Mouse (Mus musculus) midbrain, embryonic 16.5 days (tissue): Measurements from ENCODE around the gene Cldn6. TPM values are rescaled to one million over a fixed set of nuclear protein-coding genes. Genes with fewer than 3 reads are reported as not detected.

Experiments used
- ATAC-seq: fragments of 200-750 bp; cut with Nextera tagmentation; 2 replicates; pipeline ENCODE4 v1.8.0; 2017; ENCODE audit warnings: moderate TSS enrichment
- H3K27ac ChIP-seq: fragments of 300-500 bp; sonication (generic); 2 replicates; pipeline ENCODE4 v1.5.1; 2014; ENCODE audit warnings: mild to moderate bottlenecking, low read length, mixed read lengths
- H3K27me3 ChIP-seq: fragments of 300-500 bp; sonication (generic); 2 replicates; pipeline ENCODE4 v1.6.1; 2014; ENCODE audit warnings: low read depth, low read length, mixed read lengths; ENCODE audit not compliant: control insufficient read depth, insufficient read depth
- H3K36me3 ChIP-seq: fragments of 300-500 bp; sonication (generic); 2 replicates; pipeline ENCODE4 v1.6.1; 2014; ENCODE audit warnings: mild to moderate bottlenecking, low read length, moderate library complexity, mixed read lengths; ENCODE audit not compliant: control insufficient read depth, insufficient read depth
- H3K4me1 ChIP-seq: fragments of 300-500 bp; sonication (generic); 2 replicates; pipeline ENCODE4 v1.6.1; 2014; ENCODE audit warnings: mild to moderate bottlenecking, low read length, mixed read lengths; ENCODE audit not compliant: control insufficient read depth, insufficient read depth
- H3K4me2 ChIP-seq: fragments of 300-500 bp; sonication (generic); 2 replicates; pipeline ENCODE4 v1.6.1; 2014; ENCODE audit warnings: mild to moderate bottlenecking, low read length, mixed read lengths
- H3K4me3 ChIP-seq: fragments of 300-500 bp; sonication (generic); 2 replicates; pipeline ENCODE4 v1.5.1; 2014; ENCODE audit warnings: low read depth, mild to moderate bottlenecking, low read length, moderate library complexity, mixed read lengths
- H3K9ac ChIP-seq: fragments of 300-500 bp; sonication (generic); 2 replicates; pipeline ENCODE4 v1.6.1; 2014; ENCODE audit warnings: low read depth, low read length, mixed read lengths
- H3K9me3 ChIP-seq: fragments of 300-500 bp; sonication (generic); replicated peaks from 2 replicates; pipeline ENCODE4 v1.6.1; 2014; ENCODE audit warnings: mild to moderate bottlenecking, low read length, mixed read lengths; ENCODE audit not compliant: control insufficient read depth, poor library complexity, severe bottlenecking
- WGBS: fragments of 180-500 bp; shearing (Covaris S2); extraction: QIAGEN DNeasy Blood & Tissue Kit; methylation state at CpG from one replicate; pipeline ENCODE4 v1.1.7; 2014; 5-methylcytosine and 5-hydroxymethylcytosine counted together
- polyA plus RNA-seq: library from polyadenylated mRNA; unstranded; fragments of >200 nt; fragmentation: Nextera tagmentation; extraction: Ambion mirVana; gene quantifications from 2 replicates; pipeline ENCODE4 v1.2.1, GENCODE M21; 2015

The Cldn6 gene
- polyA plus RNA-seq, 1 experiment from 2014 or later, result 1.2 TPM

DNA sequence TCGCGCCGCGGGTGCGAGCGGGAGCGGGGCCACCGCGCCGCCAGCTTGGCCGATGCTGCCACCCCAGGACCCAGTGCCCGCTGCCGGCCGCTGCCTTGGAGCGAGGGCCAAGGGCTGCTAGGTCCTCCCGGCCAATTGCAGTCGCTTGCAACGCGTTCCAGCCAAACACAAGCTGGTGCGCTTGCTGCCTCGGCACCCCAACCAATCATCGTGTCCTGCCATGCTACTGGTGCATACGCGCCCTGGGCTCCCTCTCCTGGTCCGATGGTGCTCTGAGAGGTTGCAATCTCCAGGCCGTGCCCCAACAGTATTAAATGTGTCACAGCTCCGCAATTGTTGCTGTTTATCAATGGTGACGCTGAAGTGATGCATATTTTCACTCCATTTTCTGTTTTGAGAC lies 21.0 kb downstream of the Cldn6 start:
- no peaks in the 10 kb centered on the region for H3K9me3 ChIP-seq
- WGBS, result 0% methylated on average over 18 of the region's 28 CpGs

DNA sequence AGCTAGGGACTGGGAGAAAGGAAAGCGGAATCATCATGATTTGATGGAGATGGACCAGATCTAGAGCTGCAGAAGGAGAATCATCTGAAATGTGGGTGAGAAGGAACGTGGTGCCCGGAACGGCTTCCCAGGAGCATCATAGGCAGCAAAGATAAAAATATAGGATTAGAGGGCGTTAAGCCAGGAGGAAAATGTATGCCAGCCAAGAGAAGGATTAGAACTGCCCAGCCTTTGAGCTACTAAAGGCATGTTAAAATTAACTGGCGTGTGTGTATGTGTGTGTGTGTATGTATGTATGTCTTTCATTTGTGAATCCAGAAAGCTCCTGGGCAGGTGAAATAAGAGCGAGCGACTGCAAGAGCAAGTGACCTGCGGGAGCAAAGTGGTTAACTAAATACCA lies 24.3 kb downstream of the Cldn6 start:
- Histone ChIP-seq H3K27ac (no peak overlapping the region), H3K9me3 (no peaks in the 10 kb centered on the region), H3K36me3 (no peaks in the 10 kb centered on the region), H3K9ac (no peak overlapping the region), H3K4me3 (no peak overlapping the region), H3K27me3 (peaks cover 4% of the 10 kb centered on the region; the same call in 1 of the 2 replicates), H3K4me1 (peaks cover 8% of the 10 kb centered on the region), H3K4me2 (no peak overlapping the region)
- no peak for ATAC-seq
- 84% methylated on average over 9 of the region's 9 CpGs for WGBS

More for the DNA sequence above, 21.0 kb downstream of the Cldn6 start:
- Histone ChIP-seq H3K4me3 (peak overlapping the region; percentile 81), H3K9ac (peak overlapping the region; percentile 81), H3K27me3 (peaks cover 17% of the 10 kb centered on the region), H3K36me3 (no peaks in the 10 kb centered on the region), H3K4me2 (peak overlapping the region; percentile 97), H3K4me1 (peaks cover 8% of the 10 kb centered on the region), H3K27ac (peak overlapping the region; percentile 67)
- ATAC-seq, result peak; percentile 98

DNA sequence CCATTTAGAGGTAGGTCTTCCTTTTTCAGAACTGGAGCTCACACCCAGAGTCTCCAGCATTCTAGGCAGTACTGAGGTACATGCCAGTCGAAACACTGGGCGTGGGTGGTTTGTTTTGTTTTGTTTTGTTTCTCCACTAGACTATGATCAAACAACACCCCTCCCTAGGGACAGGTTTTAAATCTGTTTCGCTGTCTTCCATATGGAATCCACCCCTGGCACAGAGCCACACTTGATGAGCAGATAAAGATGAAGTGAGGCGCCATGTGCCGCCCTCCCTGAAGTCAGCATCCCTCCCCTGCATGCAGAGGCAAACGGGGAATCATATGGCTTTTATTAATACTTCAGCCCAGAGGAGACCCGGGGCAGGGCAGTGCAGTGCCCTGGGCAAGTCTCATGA lies 25.7 kb downstream of the Cldn6 start:
- Histone ChIP-seq H3K27ac (no peak overlapping the region), H3K4me2 (no peak overlapping the region), H3K27me3 (no peaks in the 10 kb centered on the region; the same call in 1 of the 2 replicates), H3K4me1 (peaks cover 3% of the 10 kb centered on the region; the same call in 1 of the 2 replicates), H3K4me3 (no peak overlapping the region), H3K9ac (no peak overlapping the region), H3K36me3 (no peaks in the 10 kb centered on the region), H3K9me3 (no peaks in the 10 kb centered on the region)
- no peak for ATAC-seq
- WGBS, result 52% methylated on average over 7 of the region's 7 CpGs

DNA sequence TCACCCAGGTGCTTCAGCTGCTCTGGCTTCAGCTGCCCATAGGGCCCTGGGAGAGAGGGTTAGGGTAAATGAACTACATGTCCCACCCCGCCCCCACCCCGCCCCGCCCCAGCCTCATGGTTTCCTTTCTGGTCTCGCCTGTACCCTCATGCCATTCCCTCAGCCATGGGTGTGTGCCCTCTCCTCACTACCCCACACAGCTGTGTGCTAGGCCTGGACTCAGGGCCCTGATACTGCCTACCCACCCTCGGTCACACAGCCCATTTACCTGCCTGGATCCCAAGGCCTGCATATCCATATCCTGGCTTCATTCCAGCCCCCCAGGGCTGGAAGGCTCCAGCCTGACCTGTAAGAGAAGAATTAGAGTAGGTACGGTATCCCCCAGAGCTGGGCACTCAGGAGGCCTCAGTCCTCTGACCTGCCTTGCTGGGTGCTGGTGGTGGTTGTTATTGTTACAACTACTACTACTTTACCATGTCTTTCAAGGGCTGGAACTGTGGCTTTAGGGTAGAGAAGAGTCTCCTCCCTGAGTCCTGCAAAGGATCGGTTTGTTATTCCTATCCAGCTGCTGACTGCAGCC lies 26.6 kb downstream of the Cldn6 start:
- ATAC-seq, result 0 out of 2 replicates have a peak, but pooled peaks have one; percentile 36
- H3K27me3 ChIP-seq, result no peaks in the 10 kb centered on the region; the same call in 1 of the 2 replicates
- no peak overlapping the region for H3K4me2 ChIP-seq
- no peaks in the 10 kb centered on the region for H3K4me1 ChIP-seq
- no peak overlapping the region for H3K27ac ChIP-seq
- H3K9ac ChIP-seq, result no peak overlapping the region
- H3K9me3 ChIP-seq, result no peaks in the 10 kb centered on the region
- 79% methylated on average over 7 of the region's 7 CpGs for WGBS
- H3K4me3 ChIP-seq, result no peak overlapping the region
- H3K36me3 ChIP-seq, result no peaks in the 10 kb centered on the region

DNA sequence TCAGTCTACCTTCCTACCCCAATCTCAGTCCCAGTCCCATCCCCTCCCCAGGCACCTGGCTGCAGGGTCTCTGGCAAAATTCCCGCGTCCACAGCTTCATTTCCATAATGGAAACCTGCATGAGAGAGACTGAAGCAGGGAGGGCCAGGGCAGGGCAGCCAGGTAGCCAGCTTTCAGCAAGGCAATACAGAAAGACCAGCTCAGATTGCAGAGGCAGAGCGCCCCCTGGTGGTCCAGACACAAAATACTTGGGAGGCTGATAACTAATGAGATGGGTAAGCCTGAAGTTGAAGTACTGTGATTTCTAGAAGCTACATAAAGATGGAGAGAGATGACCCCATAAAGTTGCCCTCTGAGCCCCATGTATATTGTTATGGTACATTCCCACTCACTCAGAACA lies 27.2 kb downstream of the Cldn6 start:
- WGBS, result 3% methylated on average over 3 of the region's 3 CpGs
- ATAC-seq, result peak; percentile 49; the same call in 1 of the 2 replicates

DNA sequence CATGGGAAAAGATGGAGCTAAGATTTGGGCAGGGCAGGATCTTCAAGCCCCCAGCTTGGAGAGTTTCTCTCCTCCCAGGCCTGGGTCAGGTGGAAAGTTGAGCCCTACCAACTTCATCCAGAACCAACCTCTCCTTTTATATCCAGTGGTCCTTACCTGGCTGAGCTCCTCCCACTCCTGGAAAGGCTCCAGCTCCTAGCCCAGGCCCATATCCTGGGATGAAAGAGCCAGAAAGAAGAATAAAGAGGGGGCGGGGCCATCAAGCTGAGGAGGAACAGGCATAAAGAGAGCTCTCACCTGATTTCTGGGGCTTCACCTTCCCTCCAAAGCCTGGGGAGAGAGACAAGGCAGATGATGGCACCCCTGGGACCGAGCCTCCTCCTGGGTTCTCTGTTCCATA lies 38.0 kb downstream of the Cldn6 start:
- WGBS, result 65% methylated on average over 2 of the region's 2 CpGs
- H3K9me3 ChIP-seq, result no peaks in the 10 kb centered on the region

More for the DNA sequence above, 27.2 kb downstream of the Cldn6 start:
- Histone ChIP-seq H3K4me3 (no peak overlapping the region), H3K36me3 (no peaks in the 10 kb centered on the region), H3K27ac (no peak overlapping the region), H3K9me3 (no peaks in the 10 kb centered on the region), H3K9ac (no peak overlapping the region), H3K4me2 (no peak overlapping the region), H3K27me3 (no peaks in the 10 kb centered on the region; the same call in 1 of the 2 replicates), H3K4me1 (no peaks in the 10 kb centered on the region)

DNA sequence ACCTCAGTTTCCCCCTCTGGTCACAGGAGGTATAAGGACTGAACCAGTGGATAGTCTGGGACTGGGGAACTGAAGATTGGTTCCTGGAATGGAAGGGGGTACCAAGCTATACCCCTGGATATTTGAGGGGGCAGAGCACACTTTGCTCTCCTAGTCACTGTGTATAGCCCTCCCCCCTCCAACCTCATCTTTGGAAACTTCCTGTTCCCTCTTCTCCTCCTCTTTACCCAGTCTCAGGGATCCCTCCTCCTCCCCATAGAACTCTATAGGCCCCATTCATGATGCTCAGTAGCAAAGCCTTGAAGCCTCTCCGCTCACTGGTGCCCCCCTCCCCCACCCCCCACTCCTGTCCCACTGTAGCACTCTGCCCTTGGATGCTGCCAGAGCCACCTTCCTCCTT lies 40.4 kb downstream of the Cldn6 start:
- no peaks in the 10 kb centered on the region for H3K9me3 ChIP-seq
- no peak overlapping the region for H3K4me2 ChIP-seq
- H3K27ac ChIP-seq, result no peak overlapping the region
- H3K4me1 ChIP-seq, result no peaks in the 10 kb centered on the region
- WGBS, result 20% methylated on average over 1 of the region's 1 CpGs
- H3K4me3 ChIP-seq, result no peak overlapping the region
- no peak for ATAC-seq
- H3K36me3 ChIP-seq, result no peaks in the 10 kb centered on the region
- no peak overlapping the region for H3K9ac ChIP-seq
- H3K27me3 ChIP-seq, result no peaks in the 10 kb centered on the region

More for the DNA sequence above, 38.0 kb downstream of the Cldn6 start:
- no peak overlapping the region for H3K9ac ChIP-seq
- H3K4me2 ChIP-seq, result no peak overlapping the region
- no peaks in the 10 kb centered on the region for H3K27me3 ChIP-seq
- H3K4me3 ChIP-seq, result no peak overlapping the region
- no peaks in the 10 kb centered on the region for H3K4me1 ChIP-seq
- ATAC-seq, result no peak
- H3K27ac ChIP-seq, result no peak overlapping the region
- no peaks in the 10 kb centered on the region for H3K36me3 ChIP-seq

DNA sequence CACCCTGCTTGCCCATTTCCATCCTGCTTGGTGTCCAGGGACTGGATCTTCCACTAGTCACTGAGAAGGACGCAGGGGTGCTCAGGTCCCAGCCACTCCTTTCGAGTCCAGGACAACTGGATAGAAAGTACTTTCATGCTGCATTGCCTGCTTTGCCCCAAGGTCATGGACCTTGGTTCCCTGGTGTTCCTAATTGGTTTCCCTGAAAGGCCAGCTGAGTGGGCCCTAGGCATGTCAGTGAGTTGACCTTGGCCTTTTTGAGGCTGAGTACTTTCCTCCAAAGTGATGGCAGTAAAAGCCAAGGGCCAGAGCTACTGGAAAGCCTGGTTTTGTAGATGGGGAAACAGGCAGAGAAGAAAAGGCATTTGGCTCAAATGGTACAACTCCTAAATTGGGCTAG lies 42.8 kb downstream of the Cldn6 start:
- no peak for ATAC-seq
- no peaks in the 10 kb centered on the region for H3K36me3 ChIP-seq
- H3K4me3 ChIP-seq, result no peak overlapping the region
- no peak overlapping the region for H3K4me2 ChIP-seq
- no peaks in the 10 kb centered on the region for H3K27me3 ChIP-seq
- H3K9ac ChIP-seq, result no peak overlapping the region
- 87% methylated on average over 2 of the region's 2 CpGs for WGBS
- peaks cover 7% of the 10 kb centered on the region; the same call in 1 of the 2 replicates for H3K4me1 ChIP-seq
- H3K27ac ChIP-seq, result no peak overlapping the region
- H3K9me3 ChIP-seq, result no peaks in the 10 kb centered on the region

DNA sequence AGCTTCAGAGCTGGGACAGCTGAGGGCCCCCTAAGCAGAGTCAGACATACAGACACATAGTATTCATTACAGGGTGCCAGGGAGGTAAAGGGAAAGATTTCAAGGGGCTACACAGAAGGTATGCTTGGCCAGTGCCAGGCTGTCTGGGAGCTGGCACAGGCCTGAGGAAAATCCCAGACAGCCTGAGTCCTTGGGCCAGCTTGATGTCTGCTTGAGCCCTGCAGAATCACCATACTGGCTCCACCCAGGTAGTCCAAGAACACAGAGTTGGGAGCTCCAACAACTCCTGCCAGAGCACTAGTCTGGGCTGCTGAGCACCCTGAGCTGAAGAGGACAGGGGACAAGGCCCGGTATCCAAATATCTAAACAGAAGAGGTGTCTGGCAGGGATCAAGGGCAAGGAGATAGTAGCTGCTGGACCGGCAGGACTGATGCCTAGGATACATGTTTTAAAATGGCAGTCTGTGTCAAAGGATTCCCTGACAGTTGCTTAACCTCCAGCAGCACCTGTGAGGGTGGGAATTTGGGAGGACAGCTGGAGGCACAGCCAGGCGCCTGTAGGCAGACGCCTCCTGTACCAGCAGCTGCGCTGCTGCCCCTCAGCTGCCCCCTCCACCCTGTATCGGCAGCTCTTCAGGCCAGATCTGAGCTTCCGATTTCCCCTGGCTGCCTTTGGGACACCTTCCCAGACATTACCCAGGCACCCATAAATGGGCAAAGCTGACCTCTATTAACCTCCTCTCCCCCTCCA lies 43.5 kb downstream of the Cldn6 start, which contains the start of gene 1520401A03Rik:
Gene 1520401A03Rik, minus strand, starts transcription at position 408 of the 750 bp plus-strand sequence.
- no peak within 1 kb of the TSS for H3K4me2 ChIP-seq
- 79% methylated on average over 7 of the region's 7 CpGs for WGBS

More for the DNA sequence above, 43.5 kb downstream of the Cldn6 start, which contains the start of gene 1520401A03Rik:
- no peaks in the 10 kb centered on the region for H3K36me3 ChIP-seq
- no peak within 1 kb of the TSS for H3K4me3 ChIP-seq
- ATAC-seq, result no peak
- H3K4me1 ChIP-seq, result peaks cover 10% of the 10 kb centered on the region; the same call in 1 of the 2 replicates
- H3K9me3 ChIP-seq, result no peaks in the 10 kb centered on the region
- H3K27ac ChIP-seq, result no peak within 1 kb of the TSS
- H3K27me3 ChIP-seq, result no peaks in the 10 kb centered on the region
- H3K9ac ChIP-seq, result no peak within 1 kb of the TSS
